Mouse (Mus musculus): ENCODE results near the gene Ccna2. TPM values are rescaled to one million over a fixed set of nuclear protein-coding genes. Genes with fewer than 3 reads are reported as not detected.
A peak's percentile ranks its signal among the peaks of the same experiment; 100 is the strongest.

Gene Ccna2
- polyA plus RNA-seq, 1 experiment, result 52.0 TPM

DNA sequence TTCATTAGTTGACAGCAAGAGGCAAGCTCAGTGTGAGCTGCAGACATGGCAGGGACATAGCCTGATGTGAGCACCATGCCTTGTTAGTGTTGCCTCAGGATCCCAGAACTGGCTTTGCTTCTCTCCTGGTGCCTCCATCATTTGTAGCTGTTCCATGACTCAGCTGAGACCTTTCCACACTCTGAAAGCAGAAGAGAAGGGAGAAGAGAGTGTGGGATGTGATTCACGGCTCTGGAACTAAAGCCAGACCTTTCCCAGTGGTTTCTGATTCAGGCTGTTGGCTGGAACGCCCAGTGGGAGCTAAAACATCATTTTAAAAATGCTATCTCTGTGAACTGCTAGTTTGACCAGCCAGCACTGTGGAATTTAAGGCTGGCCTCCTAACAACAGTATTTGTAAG is 31.2 kb downstream of the Ccna2 start:
- H3K36me3 ChIP-seq (ENCODE audit: control insufficient read depth), result no peaks in the 10 kb centered on the region
- H3K4me3 ChIP-seq (replicated peaks), result no peak overlapping the region
- no peaks in the 10 kb centered on the region for H3K4me1 ChIP-seq (ENCODE audit: control insufficient read depth)
- TF ChIP-seq TAL1 (IDR thresholded peaks at IDR 0.05; ENCODE audit: low read length), result no peak
- TF ChIP-seq GATA1 (IDR thresholded peaks at IDR 0.05; ENCODE audit: low read length), result no peak
- H3K27me3 ChIP-seq (ENCODE audit: control insufficient read depth), result no peaks in the 10 kb centered on the region; the same call in 1 of the 2 replicates
- H3K9me3 ChIP-seq (ENCODE audit: control insufficient read depth, low read length), result no peaks in the 10 kb centered on the region

DNA sequence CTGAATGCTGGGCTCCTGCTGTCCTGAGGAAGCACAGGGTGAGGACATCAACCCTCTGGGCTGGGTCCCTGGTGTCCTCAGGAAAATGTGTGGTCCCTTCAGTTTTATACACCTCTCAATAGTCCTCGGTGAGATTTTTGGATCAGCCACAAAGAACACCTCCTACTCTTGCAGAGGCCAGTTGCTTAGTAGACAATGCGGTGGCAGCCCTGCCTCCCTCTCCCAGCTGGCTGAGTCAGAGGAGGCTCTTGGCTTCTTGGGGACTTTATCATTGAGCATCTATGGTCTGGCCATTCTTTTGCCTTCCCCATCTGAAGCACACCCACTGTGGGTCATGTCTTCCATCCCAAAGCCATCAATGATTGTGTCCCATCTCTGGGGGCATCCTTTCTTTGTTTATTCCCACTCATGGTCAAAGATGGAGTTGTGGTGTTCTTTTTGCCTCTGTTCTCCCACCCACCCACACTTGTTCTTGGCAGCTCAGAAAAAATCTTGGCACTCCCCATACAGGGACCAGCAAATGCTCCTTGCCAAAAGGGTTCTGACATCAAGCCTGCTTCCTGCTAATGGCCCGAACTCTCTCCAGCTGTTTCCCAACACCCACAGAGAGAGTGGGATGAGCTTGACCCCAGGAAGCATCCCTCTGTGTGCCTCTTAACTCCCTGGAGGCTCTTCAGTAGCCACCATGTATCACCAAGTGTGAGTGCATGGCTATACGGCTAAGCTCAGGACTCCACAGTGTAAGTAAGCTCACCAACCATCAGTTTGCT is 34.1 kb downstream of the Ccna2 start:
- Histone ChIP-seq H3K4me3 (replicated peaks) (no peak overlapping the region), H3K27me3 (ENCODE audit: control insufficient read depth) (peaks cover 4% of the 10 kb centered on the region), H3K9me3 (ENCODE audit: control insufficient read depth, low read length) (no peaks in the 10 kb centered on the region), H3K36me3 (ENCODE audit: control insufficient read depth) (no peaks in the 10 kb centered on the region), H3K4me1 (ENCODE audit: control insufficient read depth) (no peaks in the 10 kb centered on the region)
- TF ChIP-seq TAL1 (IDR thresholded peaks at IDR 0.05; ENCODE audit: low read length), result no peak
- no peak for TF ChIP-seq GATA1 (IDR thresholded peaks at IDR 0.05; ENCODE audit: low read length)

DNA sequence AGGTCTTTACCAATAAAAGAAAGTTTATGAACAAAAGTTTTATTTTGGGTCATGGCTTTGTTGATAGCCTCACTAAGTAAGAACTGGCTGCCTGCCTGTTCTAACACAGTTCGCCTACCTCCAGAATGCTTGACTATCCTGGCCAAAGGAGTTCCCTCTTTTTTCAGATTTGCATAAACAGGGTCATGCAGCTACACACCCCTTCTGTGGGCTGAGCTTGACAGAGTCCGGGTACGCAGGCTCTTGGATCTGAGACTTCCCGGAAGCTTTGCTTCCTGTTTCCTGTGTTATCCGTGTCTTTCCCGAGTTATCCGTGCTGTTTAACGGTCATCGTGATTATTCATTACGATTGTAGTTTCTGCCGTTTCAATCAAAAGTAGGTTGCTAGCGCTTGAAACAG is 35.9 kb downstream of the Ccna2 start:
- Histone ChIP-seq H3K4me1 (ENCODE audit: control insufficient read depth) (no peaks in the 10 kb centered on the region), H3K36me3 (ENCODE audit: control insufficient read depth) (no peaks in the 10 kb centered on the region), H3K4me3 (replicated peaks) (no peak overlapping the region), H3K27me3 (ENCODE audit: control insufficient read depth) (peaks cover 21% of the 10 kb centered on the region), H3K9me3 (ENCODE audit: control insufficient read depth, low read length) (no peaks in the 10 kb centered on the region)
- TF ChIP-seq GATA1 (IDR thresholded peaks at IDR 0.05; ENCODE audit: low read length), result no peak
- no peak for TF ChIP-seq TAL1 (IDR thresholded peaks at IDR 0.05; ENCODE audit: low read length)

DNA sequence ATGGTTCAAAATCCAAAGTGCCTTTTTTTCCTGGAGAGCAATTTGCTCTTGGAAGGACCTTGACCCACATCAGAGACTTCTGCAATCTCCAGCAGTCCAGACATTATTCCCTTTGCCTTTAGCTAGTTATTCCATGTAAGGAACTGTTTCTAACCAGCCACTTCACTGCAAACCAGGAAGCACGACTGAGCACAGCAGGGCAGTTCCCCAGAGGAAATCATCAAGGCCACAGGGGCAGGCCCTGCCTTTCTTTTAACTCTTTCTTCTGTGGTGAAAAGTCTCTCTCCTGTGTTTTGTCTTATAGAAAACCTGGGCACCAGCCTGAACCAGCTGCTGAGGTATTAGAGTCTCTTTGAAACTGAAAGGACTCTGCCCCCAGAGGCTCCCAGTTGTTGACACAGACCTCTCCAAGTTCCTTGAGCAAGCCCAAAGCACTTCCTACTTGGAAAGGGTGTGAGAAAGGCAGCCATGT is 38.7 kb downstream of the Ccna2 start:
- Histone ChIP-seq H3K4me1 (ENCODE audit: control insufficient read depth) (no peaks in the 10 kb centered on the region), H3K4me3 (replicated peaks) (no peak overlapping the region), H3K27me3 (ENCODE audit: control insufficient read depth) (peaks cover 28% of the 10 kb centered on the region), H3K36me3 (ENCODE audit: control insufficient read depth) (no peaks in the 10 kb centered on the region), H3K9me3 (ENCODE audit: control insufficient read depth, low read length) (no peaks in the 10 kb centered on the region)
- no peak for TF ChIP-seq TAL1 (IDR thresholded peaks at IDR 0.05; ENCODE audit: low read length)
- no peak for TF ChIP-seq GATA1 (IDR thresholded peaks at IDR 0.05; ENCODE audit: low read length)

DNA sequence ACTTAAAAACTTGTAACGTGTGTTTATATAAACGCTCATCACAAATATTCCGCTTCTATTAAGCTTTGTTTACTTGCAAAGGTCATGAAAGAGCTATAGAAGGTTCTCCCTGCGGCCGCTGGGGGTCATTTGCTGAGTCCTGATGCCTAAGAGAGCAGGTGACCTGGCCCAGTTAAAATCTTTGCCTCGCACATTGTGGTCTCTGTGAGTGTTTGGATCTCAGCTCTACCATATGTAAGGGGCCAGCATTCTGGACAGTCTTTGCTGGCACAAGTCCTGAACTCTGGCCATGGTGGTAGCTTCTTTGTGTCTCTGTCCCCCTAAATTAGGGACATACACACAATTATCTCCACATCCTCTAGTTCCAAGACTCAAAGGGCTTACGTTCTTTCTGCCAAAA is 39.2 kb downstream of the Ccna2 start:
- Histone ChIP-seq H3K9me3 (ENCODE audit: control insufficient read depth, low read length) (no peaks in the 10 kb centered on the region), H3K4me1 (ENCODE audit: control insufficient read depth) (no peaks in the 10 kb centered on the region), H3K36me3 (ENCODE audit: control insufficient read depth) (no peaks in the 10 kb centered on the region), H3K4me3 (replicated peaks) (no peak overlapping the region), H3K27me3 (ENCODE audit: control insufficient read depth) (peaks cover 28% of the 10 kb centered on the region)
- TF ChIP-seq TAL1 (IDR thresholded peaks at IDR 0.05; ENCODE audit: low read length), result no peak
- TF ChIP-seq GATA1 (IDR thresholded peaks at IDR 0.05; ENCODE audit: low read length), result no peak

DNA sequence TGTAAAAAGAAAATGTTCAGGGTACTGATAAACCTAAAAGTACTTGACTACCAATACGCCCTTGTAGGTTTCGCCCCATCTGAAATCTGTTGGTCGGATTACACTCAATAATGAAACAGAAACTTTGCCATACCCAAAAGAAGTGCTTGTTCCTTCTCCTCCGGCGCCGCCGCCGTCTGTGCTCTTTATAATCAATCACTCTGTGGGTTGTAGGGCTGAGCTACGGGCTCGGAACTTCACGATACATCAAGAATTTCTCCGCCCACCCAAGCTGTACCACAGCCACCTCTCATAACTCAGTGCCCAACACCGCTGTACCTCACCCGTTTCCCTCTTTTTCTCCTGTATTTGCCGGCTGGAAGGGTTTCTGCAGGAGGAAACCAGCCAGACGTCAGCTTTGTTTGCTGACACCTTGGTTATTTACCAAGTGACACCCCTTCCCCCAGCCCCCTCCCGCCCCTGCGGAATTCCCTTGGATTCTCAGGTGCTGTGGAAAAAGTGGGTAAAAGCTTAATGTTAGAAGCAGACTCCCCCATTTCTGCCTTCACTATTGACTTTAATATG is 39.9 kb downstream of the Ccna2 start:
- Histone ChIP-seq H3K4me1 (ENCODE audit: control insufficient read depth) (no peaks in the 10 kb centered on the region), H3K9me3 (ENCODE audit: control insufficient read depth, low read length) (no peaks in the 10 kb centered on the region), H3K27me3 (ENCODE audit: control insufficient read depth) (peaks cover 28% of the 10 kb centered on the region), H3K4me3 (replicated peaks) (peak overlapping the region; percentile 14), H3K36me3 (ENCODE audit: control insufficient read depth) (no peaks in the 10 kb centered on the region)
- no peak for TF ChIP-seq GATA1 (IDR thresholded peaks at IDR 0.05; ENCODE audit: low read length)
- no peak for TF ChIP-seq TAL1 (IDR thresholded peaks at IDR 0.05; ENCODE audit: low read length)

DNA sequence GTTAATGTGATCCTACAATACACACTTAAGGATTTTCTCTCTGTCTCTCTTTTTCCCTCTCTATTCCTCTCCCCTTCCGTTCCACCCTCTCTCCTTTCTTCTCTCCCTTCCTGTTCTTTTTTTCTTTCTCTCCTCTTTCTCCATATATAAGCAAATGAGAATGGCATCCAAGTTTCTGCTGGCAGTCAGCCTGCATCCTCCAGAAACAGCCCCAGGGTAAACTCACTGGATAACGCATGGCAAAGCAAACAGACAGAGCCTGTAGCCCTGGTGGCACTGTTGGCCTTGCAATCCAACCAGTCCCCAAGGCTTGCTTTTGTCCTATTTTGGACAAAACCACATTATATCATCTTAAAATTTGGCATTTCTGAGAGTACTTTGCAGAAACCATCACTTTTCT is 40.7 kb downstream of the Ccna2 start:
- Histone ChIP-seq H3K27me3 (ENCODE audit: control insufficient read depth) (peaks cover 28% of the 10 kb centered on the region), H3K9me3 (ENCODE audit: control insufficient read depth, low read length) (no peaks in the 10 kb centered on the region), H3K4me1 (ENCODE audit: control insufficient read depth) (no peaks in the 10 kb centered on the region), H3K36me3 (ENCODE audit: control insufficient read depth) (no peaks in the 10 kb centered on the region), H3K4me3 (replicated peaks) (no peak overlapping the region)
- TF ChIP-seq TAL1 (IDR thresholded peaks at IDR 0.05; ENCODE audit: low read length) (no peak), GATA1 (IDR thresholded peaks at IDR 0.05; ENCODE audit: low read length) (no peak)

DNA sequence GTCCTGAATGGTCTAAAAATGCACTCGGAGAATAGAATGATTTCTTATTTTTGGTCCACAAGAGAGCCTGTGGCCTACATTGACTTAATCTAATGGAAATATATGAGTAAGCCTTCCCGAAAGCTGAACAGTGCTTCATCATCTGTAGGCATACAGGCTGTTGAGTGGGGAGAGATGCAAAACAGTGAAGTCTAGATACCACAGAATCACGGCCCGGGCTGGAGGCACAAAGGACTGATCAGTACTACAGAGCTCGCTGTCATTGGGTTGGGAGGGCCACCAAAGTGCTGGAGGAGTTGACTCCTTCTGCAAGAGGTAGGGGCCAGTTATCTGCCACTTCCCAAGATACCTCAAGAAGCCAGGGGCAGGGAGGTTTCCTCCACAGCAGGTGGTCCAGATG is 41.2 kb downstream of the Ccna2 start:
- Histone ChIP-seq H3K4me3 (replicated peaks) (no peak overlapping the region), H3K4me1 (ENCODE audit: control insufficient read depth) (no peaks in the 10 kb centered on the region), H3K36me3 (ENCODE audit: control insufficient read depth) (no peaks in the 10 kb centered on the region), H3K9me3 (ENCODE audit: control insufficient read depth, low read length) (no peaks in the 10 kb centered on the region), H3K27me3 (ENCODE audit: control insufficient read depth) (peaks cover 28% of the 10 kb centered on the region)
- TF ChIP-seq GATA1 (IDR thresholded peaks at IDR 0.05; ENCODE audit: low read length) (no peak), TAL1 (IDR thresholded peaks at IDR 0.05; ENCODE audit: low read length) (no peak)

DNA sequence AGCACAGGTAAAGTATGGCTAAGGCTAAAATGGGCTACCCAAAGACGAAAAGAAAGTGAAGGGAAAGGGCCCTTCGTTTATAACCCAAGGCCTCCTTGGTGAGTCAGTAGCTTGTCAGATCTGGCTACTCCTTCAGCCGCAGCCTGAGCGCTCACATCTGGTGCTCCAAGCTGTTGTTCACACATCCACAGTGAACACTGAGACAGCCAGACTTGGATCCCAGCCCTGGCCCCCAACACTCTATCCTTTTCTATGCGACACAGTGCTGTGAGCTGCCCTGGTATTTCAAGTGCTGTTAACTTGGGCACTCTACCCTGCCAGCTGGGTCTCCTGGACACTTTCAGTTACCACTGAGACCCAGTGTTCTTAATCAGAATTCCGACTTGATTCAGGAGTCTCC is 41.6 kb downstream of the Ccna2 start:
- Histone ChIP-seq H3K36me3 (ENCODE audit: control insufficient read depth) (no peaks in the 10 kb centered on the region), H3K4me1 (ENCODE audit: control insufficient read depth) (no peaks in the 10 kb centered on the region), H3K27me3 (ENCODE audit: control insufficient read depth) (peaks cover 28% of the 10 kb centered on the region), H3K4me3 (replicated peaks) (no peak overlapping the region), H3K9me3 (ENCODE audit: control insufficient read depth, low read length) (no peaks in the 10 kb centered on the region)
- no peak for TF ChIP-seq GATA1 (IDR thresholded peaks at IDR 0.05; ENCODE audit: low read length)
- TF ChIP-seq TAL1 (IDR thresholded peaks at IDR 0.05; ENCODE audit: low read length), result no peak

Data from erythroblast, embryonic 14.5 days (primary cell).